Mouse (Mus musculus) lung, adult 2 months (tissue): ENCODE results near the gene Celf1.

Experiments
- CTCF ChIP-seq: fragments of 200-500 bp; IDR thresholded peaks from 2 replicates; pipeline ENCODE4 v1.5.1; 2011; ENCODE audit warnings: mild to moderate bottlenecking, low read length, control low read depth; ENCODE audit not compliant: insufficient read depth
- POLR2A ChIP-seq: fragments of 200-500 bp; IDR thresholded peaks from 2 replicates; pipeline ENCODE4 v1.6.1; 2011; ENCODE audit warnings: low read depth, mild to moderate bottlenecking, control low read depth, low read length, borderline replicate concordance; ENCODE audit errors: extremely low read depth

DNA sequence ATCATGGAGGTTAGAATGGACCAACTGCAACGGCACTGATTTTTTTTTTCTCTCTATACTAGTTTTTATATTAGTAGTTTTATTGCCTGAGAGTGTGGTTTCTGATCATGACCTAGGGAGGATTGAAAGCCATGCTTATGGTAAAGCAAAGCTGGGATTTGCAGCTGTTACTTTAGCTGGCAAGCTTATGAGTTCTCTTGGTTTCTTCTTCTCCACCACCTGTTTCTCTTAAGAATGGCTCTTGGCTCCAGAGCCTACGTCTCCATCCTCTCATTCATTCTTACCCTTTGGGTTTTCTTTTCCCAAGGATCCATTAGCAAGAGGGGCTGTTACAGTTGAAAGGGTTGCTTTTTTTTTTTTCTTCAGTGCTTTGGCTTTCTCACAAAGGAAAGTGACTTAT, 1.6 kb downstream of the Celf1 start:
- no peak for TF ChIP-seq POLR2A
- TF ChIP-seq CTCF, result no peak
